Mouse (Mus musculus) liver, adult 10 weeks (tissue): ENCODE measurements around the gene Enah. TPM values are rescaled to one million over a fixed set of nuclear protein-coding genes. Genes with fewer than 3 reads are reported as not detected.

Experiments
- polyA plus RNA-seq: library from polyadenylated mRNA; stranded (reverse); fragments of 350-450 nt; fragmentation: Illumina TruSeq; extraction: RNeasy Lipid Tissue Mini Kit (QIAGEN cat#74804); gene quantifications from one replicate; pipeline ENCODE4 v1.2.3, GENCODE M21; 2014; ENCODE audit warnings: low read depth, low replicate concordance

Enah gene
- 0.90 TPM for polyA plus RNA-seq

GRCm38 (mm10) chr1:182019926-182020801, at the start of gene Enah:
Gene Enah (minus strand): TSS chr1:182019990.

Other genes with a start within 250 kb of the Enah start
- gene Lbr, start 176.9 kb downstream of the Enah start, polyA plus RNA-seq: 11.7 TPM
- 204 TPM for gene Srp9, start 104.7 kb upstream of the Enah start, polyA plus RNA-seq
- not detected for gene Vmn1r1, start 144.5 kb upstream of the Enah start, polyA plus RNA-seq